Mouse (Mus musculus) layer of hippocampus, adult 9-10 months (tissue): ENCODE measurements around the gene Bmf.

Experiments
- DNase-seq: peaks from one replicate; pipeline ENCODE4 v3.0.0; 2022; ENCODE audit warnings: low spot score

The Bmf gene

DNA sequence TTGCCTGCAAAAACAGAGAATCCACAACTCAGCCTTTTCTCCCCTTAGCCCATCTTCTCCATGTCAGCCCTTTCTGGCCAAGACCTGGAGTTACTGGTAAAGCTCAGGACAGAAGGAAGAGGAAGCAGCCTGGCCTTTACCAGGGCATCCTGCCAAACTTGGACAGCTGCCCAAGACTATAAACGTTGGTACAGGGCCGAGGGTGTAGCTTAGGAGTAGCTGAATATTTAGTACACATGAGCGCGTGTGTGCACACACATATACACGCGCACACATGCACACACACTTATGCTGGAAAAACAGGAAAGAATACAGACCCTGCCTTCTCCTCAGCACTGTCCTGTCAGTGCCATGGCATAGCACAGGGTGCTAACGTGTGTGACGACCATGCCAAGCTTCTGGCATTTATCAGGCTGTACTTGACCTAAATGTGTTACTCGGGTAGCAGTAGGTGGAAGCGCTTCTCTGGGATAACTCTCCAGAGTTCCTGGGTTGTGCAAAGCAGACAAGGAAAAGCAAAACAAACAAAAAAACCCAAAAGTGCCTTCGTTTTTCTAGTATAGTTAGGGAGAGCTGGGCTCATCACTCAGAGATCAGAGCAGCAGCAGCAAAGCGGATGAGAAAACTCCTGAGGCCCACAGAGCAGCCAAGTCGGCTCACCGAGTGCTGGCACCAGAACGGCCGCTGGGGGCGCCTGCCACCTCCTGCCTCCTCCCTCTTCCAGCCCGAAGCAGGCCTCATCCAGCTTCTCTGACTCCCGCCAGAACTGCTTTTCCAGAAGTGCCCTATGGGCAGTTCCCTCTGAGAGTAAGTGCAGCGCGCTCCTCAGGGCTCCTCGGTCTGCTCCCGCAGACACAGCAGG lies 4.0 kb downstream of the Bmf start:
- DNase-seq: no peak

DNA sequence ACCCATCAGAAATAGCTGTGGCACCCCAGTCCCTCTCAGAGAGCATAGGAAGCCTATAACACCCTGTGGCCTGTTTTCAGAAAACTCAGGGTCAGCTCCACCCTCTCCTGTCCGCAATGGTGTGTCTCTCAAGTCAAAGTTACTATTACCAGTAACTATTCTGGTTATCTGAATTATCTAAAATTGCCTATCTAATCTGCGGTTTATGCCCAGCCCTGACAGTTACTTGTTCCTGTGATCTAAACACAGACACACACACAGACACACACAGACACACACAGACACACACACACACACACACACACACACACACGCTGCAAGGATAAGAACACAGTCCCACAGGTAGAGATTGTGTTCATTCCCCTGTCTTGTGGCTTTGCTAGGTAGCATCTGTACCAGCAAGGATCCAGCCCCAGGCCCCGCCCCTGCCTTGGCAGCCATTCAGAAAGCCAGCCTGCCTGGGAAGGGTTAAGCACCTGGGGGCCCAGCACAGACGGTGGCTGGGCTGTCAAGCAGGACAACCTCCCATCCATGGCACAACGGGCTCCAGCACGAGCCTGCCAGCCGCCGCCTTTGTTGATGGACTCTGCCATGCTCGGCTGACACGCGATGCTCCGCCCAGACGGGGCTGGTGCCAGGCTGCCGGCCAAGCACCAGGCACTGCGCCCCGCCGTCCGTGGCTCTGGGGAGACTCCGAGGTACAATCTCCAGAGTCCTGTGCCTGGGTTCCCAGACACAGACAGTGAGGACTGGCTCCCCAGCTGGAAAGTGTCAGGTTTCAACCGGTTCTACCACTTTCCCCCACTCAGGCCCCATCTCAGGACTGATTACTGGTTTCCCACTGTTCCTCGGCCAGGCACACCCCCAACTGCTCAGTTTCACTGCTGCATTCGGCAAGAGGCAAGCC lies 5.3 kb downstream of the Bmf start:
- DNase-seq: no peak

DNA sequence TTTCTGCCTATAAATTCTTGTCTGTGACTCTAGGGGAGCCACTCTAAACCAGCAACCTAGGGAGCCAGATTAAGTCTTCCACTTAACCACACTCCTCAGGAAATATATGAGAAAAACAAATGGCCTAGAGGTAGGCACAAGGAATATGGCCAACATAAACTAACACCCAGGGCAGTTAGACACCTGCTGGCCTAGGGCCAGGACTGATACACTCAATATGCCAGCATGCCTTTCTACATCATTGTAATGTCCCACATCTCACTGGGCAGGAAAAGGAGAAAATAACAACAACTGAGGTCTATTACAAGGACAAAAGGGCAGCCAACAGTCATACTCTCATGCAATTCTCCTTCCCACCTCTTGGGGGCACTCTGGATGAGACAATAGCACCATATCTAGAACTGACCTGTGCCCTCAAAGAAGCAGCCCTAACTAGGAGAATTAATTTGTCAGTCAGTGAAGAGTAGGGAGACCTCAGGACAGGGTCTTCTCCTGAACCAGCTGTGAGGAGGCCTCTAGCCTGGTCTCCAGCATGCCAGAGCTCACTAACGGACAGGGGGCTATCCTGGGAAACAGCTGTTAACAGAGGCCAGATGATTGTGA lies 6.4 kb downstream of the Bmf start:
- no peak for DNase-seq

DNA sequence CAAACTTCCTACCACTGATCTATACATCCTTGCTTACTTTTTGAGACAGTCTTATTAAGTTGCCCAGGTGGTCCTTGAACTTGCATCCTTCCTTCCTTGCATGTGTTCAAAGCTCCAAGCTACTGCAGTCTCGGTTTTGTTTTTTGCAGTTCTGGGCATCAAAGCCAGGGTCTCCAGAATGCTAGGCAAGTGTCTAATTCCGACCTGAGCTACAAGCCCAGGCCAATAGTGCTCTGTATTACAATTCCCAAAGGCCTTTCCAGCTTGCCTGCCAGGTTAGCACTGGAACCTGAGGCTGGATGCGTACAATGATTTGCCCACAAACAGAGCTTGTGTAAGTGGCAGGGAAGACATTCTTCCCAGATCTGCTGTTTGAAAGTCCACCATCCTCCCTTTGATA lies 7.8 kb downstream of the Bmf start:
- no peak for DNase-seq

DNA sequence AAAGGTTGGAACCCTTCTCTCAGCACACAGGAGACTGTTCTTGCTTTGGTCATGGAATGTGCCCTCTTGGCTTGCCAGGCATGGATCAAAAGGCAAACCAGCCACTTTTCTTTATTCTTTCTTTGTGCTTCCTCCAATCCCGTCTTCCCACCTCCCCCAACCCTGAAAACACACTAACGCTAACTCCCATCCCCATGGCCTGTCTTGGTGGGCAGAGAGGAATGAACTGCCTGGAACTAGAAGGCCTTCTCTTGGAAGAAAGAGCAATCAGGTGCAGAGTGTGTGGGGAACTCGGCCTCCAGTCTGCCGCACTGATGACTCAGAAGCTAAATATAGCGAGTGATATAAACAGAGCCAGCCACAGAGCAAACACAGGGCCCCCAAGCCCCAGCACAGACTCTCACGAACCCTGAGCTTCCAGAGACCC lies 8.8 kb downstream of the Bmf start:
- DNase-seq: no peak

DNA sequence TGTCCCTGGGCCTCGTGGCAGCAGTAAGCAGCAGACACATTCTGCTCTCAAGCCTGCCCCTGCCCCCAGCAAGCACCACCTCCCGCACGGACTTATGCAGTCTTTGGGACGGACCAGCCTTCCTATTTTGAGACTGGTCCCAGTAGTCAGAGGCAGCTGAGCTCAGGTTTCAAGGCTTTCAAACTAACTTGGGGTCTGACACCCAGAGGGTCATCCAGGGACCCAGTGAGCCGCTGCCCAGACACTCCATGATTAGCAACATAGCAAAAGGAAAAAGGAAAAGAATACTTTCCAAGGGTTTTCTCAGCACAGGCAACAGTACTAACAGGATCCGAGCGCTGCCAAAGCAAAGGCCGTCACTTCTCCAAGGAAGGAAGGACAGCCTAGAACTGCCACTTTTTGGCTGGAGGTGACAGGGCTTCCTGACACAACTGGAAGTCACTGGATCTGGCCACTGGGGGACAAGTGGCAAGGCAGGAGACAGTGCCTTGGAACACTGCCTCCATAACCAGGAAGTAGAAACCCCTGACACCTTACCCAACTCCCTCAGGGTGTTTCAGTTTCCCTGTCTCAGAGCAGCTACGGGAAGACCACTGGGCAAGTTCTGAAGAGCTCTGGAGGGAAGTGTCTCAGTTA lies 9.5 kb downstream of the Bmf start:
- DNase-seq: no peak

DNA sequence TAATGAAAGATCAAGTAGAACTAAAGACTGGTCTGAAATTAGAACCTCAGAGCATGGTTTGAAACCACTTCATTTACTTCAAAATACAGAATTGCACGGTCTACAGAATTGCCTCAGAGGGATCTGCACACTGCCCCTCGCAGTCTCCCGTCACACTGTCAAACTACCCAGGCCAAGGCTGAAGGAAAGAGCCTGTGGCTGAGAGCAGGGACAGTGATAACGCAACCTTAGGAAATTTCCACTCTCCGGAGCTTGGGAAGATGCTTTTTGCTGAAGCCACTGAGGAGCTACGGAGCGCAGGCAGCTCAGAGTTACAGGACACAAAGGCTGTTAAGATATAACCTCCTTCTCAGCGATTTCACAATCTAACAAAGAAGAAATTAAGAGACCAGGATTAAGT lies 10.4 kb downstream of the Bmf start:
- no peak for DNase-seq

DNA sequence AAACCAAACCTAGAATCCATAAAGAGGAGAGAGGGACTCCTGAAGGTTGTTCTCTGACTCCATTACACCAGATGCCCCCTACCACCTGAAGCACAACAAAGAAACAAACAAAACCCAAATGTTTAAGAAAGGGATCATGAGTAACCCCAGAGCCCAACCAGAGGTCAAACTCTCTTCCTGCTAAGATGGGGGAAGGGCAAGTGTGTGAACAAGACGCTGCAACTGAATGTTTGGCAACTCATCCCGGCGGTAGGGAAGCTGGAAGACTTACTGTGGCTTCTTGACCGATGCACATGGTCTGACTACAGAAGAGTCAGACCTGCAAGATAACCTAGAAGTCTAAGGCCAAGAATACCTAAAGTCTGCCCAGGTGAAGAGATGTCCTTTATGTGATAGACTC lies 12.3 kb downstream of the Bmf start:
- DNase-seq: no peak

DNA sequence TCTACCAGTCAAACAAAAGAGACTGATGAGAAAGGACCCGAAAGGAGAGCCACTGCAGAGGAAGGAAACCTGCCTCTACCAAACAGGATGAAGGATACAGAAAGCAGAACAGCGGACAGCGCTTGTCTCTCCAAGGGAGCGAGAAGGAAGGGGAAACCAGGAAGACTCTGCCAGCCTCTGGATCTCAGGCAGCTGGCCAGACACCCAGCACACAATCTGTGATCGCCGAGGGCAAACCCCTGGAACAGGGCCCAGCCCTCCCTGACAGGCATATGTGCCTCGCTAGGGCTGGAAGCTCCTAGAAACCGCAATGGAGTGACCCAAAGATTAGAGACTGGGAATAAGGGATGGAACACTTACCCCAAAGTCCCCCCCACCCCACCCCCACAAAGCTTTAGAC lies 12.9 kb downstream of the Bmf start:
- no peak for DNase-seq

DNA sequence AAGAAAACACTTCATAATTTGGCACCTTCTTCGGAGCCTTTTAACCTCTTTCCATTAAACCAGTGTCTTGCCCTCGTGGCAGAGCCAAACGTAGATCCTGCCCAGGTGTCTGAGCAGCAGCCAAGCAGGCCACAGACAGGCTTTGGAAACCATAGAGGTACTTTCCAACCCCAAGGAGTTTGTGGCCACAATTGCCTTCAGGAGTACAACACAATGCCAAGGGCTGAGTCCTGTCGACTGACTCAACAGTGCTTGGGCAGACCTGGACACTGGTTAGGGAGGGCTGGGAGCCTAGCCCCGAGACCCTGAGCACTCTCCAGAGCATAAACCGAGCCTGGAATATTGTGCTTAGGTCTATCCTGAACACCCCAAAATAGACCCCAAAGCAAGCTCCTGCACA lies 13.4 kb downstream of the Bmf start:
- DNase-seq: no peak

DNA sequence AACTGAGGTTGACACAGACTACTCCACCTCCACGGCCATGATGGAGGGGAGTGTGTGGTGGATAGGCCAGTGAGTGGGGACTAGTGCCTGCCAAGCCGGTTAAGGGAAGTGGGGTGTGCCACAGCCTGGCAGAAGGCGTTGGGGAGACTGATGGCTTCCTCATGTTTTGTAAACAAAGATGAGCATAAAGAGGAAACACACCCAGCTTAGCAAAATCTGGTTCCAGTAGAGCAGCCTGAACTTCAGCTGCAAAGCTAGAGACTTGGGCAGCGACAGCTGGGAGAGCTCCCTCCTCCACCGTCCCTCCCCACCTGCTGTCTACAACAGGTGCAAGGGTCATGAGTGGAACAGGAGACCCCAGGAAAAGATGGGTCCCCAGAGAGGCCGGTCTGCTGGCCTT lies 15.5 kb downstream of the Bmf start:
- no peak for DNase-seq

DNA sequence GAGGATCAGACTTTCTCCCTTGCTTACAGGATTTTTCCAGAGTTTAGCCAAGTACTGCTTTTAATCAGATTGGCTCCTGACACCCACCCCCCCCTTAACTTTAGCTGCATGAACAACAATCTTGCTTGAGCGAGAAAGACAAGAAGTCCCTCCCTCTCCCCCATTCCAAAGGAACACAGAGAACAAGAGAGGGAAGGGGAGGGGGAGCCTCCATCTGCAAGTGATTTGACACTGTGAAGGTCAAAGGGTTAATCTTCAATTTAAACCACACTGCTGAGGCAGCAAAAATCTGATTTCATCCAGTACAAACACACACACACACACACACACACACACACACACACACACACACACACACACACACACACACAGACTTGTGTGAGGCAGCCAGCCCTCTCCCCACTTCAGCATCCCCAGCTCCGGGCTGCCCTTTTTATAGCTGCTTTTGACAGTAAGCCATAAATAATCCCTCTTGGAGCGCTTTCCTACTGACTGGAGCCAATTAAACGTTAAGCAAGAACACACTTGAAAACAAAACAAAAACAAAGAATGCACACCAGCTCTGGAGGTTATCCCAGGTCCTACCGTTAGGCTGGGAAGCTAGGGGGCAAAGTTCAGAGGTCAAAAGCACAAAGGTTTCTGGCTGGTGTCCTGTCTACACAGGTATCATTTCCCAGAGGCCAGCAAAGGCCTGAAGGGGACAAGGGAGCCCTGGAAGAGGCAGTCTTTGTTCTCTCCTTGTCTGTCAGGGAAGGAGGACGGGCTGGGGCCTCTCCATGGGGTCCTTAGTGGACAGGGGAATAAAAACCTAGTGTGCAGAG lies 16.4 kb downstream of the Bmf start:
- no peak for DNase-seq

DNA sequence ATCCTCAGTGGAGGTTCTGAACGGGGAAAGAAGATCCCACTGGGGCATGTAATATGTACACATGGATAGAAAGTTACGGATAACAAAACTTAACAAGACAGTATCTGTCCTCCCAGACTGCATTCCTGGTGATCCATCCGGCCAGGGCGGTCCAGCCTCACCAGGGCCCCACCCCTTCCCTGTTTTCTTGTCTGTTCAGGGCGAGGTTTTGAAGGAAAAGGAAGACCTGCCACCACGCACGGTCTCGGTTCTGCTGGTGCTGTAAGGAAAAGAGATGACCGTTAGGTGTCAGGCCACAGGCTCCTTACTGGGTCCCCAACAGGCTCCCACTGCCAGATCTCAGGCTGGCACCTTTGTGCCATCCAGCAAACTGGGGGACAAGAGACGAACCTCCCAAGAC lies 17.1 kb downstream of the Bmf start:
- DNase-seq: no peak

DNA sequence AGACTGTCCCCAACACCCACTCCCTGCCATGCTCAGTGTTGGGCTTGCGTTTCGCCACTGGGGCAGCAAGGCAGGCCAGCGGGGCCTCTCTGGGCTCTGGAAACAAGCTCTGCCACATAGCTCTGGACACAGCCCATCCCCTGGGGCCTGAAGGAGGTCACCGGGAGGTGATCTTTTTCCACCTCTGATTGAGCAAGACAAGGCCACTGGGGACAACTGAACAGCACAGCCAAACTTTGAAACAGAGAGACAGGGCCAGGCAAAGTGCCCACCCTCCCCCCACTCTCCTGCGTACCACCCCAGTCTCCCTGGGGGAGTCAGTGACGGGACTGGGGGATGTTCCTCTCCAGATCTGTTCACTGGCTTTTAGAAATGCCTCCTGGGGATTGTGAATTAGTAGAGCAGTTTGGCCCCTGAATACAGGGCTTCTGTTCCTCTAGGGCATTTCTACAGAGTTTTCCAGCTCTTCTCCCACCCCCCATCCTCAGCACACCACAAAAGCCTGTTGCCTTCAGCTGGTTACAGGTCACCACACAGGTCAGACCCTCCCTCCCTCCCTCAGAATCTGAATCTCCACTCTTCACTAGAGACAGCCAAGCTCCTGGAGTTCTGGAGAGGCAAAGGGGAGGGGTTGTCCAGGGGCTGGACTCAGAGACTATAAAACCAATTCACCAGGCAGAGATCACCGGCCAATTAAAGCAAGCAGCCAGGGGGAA lies 19.9 kb downstream of the Bmf start:
- no peak for DNase-seq

DNA sequence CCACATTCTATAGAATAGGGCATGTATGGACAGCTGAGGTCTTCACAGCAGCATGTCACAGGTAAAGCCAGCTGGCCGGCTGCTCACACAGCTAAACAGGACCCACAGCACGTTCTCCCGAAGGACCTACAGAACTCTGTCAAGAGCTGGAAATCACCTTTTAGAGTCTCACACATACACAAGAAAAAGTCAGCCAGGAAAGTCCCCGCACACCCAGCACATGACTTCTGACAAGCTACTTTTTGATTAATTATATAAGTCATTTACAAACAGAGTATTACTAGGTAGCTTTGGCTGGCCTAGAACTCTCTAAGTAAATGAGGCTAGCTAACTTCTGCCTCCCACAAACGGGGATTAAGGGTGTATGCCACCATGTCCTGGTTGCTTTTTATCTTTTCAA lies 22.9 kb downstream of the Bmf start:
- no peak for DNase-seq

DNA sequence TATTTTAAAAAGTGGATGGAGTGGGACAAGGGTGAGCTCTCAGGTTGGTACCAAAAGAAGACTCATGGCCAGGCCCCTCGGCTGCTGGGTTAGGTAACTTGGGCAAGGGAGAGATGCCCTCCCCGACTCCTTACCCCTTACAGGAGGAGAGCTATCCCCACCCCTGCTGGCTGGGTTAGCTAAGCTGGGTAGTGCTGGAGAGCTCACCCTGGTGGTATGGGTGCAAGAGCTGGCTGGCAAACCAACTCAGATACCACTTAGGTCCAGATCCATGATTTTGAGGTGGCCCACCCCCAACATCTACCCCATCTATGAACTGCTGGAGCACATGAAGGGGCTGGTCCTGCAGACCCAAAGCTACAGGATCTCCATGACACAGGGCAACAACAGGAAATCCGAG lies 24.7 kb downstream of the Bmf start:
- no peak for DNase-seq

DNA sequence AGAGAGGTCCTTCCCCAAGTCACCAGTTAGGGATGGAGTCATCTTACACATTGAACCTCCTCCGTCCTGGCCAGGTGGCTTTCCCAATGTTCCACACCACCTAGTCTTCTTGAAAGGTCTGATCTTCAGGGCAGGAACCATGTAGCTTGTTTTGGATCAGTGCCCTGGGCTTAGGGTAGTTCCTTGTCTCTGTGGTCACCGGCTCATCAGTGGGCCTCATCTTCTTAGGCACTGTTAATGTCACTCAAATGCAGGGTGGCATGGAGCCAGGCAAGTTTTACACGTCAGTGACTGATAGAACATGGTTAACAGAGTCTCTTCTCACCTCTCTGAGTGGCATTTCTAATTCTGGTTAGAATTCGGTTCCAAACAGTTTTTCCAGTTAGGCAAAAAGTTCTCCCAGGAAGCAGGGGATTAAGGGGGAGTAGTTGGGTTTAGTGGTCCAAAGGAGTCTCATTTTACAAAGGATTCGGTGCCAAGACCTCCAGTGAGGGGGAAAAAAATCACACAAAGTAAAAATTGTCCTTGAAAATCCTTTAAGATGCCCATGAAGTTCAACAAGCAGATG lies 26.2 kb downstream of the Bmf start:
- no peak for DNase-seq

DNA sequence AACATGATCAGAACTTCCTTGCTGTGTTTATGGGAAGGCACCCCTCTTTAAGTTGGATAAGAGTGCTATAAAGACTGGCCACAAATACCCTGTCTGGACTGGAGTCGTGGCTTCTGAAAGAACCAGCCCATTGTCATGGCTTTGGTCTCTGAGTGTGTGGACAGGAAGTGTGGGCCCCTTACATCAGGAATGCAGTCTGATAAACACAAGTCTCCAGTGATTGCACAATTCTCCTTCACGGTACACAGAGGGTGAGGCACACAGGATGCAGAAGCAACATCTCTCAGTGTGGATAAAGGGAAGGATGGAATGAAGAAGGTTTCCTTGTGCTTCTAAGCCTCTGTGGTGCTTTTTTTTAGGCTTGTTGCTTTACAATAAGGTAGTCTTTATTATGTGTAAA lies 27.2 kb downstream of the Bmf start:
- DNase-seq: no peak

DNA sequence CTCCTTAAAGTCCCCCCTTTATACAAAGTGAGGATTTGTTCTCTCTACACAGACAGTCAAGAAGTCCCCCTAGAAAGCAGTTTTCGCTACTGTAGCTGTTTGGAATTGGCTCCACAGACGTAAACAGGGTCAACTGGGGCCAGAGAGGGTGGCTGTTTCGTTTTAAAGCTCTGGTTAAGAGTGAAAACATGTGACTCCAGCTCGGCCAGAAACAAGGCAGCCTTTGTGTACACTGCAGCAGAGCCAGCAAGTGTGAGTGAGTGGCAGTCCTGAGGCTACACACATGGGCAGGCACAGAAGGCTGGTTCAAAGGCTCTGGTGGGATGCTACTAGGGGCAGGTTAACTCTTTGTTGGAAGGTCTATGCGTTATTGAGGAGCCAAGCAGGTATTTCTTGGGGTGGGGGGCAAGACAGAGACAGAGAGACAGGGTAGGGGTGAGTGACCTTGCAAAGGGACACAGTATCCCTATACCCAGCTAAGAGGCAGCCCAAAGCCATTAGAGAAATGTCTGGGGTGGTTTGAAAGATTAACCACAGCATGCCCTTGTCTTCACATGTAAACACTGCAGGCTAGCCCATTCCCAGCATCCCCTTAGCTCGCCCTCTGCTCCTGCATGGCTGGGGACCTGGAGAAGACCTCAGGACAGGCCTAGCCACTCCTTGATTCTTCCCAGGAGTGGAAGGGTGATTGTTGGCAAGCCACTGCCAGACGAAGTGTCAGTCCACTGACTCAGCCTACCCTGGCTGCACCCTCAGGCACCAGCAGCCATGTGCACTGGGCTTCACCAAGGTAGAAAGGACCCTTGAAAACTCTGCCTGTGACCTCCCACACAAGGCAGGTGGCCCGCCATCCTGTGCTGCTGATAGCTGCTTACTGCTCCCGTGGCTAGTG lies 29.2 kb downstream of the Bmf start:
- DNase-seq: no peak
